Mouse (Mus musculus) liver, embryonic 15.5 days (tissue): ENCODE measurements around the gene Cux2. TPM values are rescaled to one million over a fixed set of nuclear protein-coding genes. Genes with fewer than 3 reads are reported as not detected.

Experiments
- ATAC-seq: fragments of 200-750 bp; cut with Nextera tagmentation; 2 replicates; pipeline ENCODE4 v1.8.0; 2017; ENCODE audit warnings: moderate number of reproducible peaks, mild to moderate bottlenecking, moderate library complexity; ENCODE audit not compliant: insufficient read depth
- H3K27ac ChIP-seq: fragments of 300-500 bp; sonication (generic); replicated peaks from 2 replicates; pipeline ENCODE4 v1.5.1; 2015; ENCODE audit warnings: mild to moderate bottlenecking, inconsistent platforms
- H3K27me3 ChIP-seq: fragments of 300-500 bp; sonication (generic); 2 replicates; pipeline ENCODE4 v1.6.1; 2015; ENCODE audit warnings: mild to moderate bottlenecking, inconsistent platforms
- H3K36me3 ChIP-seq: fragments of 300-500 bp; sonication (generic); replicated peaks from 2 replicates; pipeline ENCODE4 v1.6.1; 2015; ENCODE audit warnings: moderate library complexity, mild to moderate bottlenecking, inconsistent platforms
- H3K4me1 ChIP-seq: fragments of 300-500 bp; sonication (generic); replicated peaks from 2 replicates; pipeline ENCODE4 v1.6.1; 2015; ENCODE audit warnings: inconsistent platforms
- H3K4me2 ChIP-seq: fragments of 300-500 bp; sonication (generic); 2 replicates; pipeline ENCODE4 v1.6.1; 2015; ENCODE audit warnings: moderate library complexity, mild to moderate bottlenecking, inconsistent platforms
- H3K4me3 ChIP-seq: fragments of 300-500 bp; sonication (generic); replicated peaks from 2 replicates; pipeline ENCODE4 v1.5.1; 2015; ENCODE audit warnings: mild to moderate bottlenecking, inconsistent platforms
- H3K9ac ChIP-seq: fragments of 300-500 bp; sonication (generic); 2 replicates; pipeline ENCODE4 v1.6.1; 2015; ENCODE audit warnings: moderate library complexity, mild to moderate bottlenecking, inconsistent platforms
- H3K9me3 ChIP-seq: fragments of 300-500 bp; sonication (generic); replicated peaks from 2 replicates; pipeline ENCODE4 v1.6.1; 2016; ENCODE audit warnings: inconsistent platforms
- WGBS: fragments of 180-500 bp; shearing (Covaris S2); methylation state at CpG from one replicate; pipeline ENCODE4 v1.1.7; 2015; ENCODE audit warnings: mixed read lengths; ENCODE audit not compliant: insufficient replicate concordance; 5-methylcytosine and 5-hydroxymethylcytosine counted together
- polyA plus RNA-seq: library from polyadenylated mRNA; unstranded; fragments of >200 nt; fragmentation: Nextera tagmentation; extraction: Ambion mirVana; gene quantifications from 2 replicates; pipeline ENCODE4 v1.2.1, GENCODE M21; 2015

Cux2 gene
- polyA plus RNA-seq, 1 experiment from 2014 or later: 1.8 TPM

GRCm38 (mm10) chr5:121998281-121998680, 51.6 kb downstream of the Cux2 start:
- no peak overlapping the region for H3K4me2 ChIP-seq
- no peak for ATAC-seq
- no peak overlapping the region for H3K4me3 ChIP-seq
- WGBS: 62% methylated on average over 7 of the region's 7 CpGs
- no peak overlapping the region for H3K27ac ChIP-seq
- H3K4me1 ChIP-seq: peaks cover 25% of the 10 kb centered on the region
- H3K27me3 ChIP-seq: no peaks in the 10 kb centered on the region
- H3K9me3 ChIP-seq: no peaks in the 10 kb centered on the region
- H3K36me3 ChIP-seq: no peaks in the 10 kb centered on the region
- H3K9ac ChIP-seq: no peak overlapping the region

- no peak overlapping the region for H3K27ac ChIP-seq
Observed at GRCm38 (mm10) chr5:121996701-121997100, 53.2 kb downstream of the Cux2 start.

GRCm38 (mm10) chr5:121994808-121995207, 55.1 kb downstream of the Cux2 start:
- ATAC-seq: no peak
- 73% methylated on average over 12 of the region's 12 CpGs for WGBS
- H3K9ac ChIP-seq: no peak overlapping the region
- no peak overlapping the region for H3K27ac ChIP-seq
- no peak overlapping the region for H3K4me2 ChIP-seq
- no peaks in the 10 kb centered on the region for H3K9me3 ChIP-seq
- no peaks in the 10 kb centered on the region for H3K36me3 ChIP-seq
- H3K4me1 ChIP-seq: peaks cover 29% of the 10 kb centered on the region
- H3K4me3 ChIP-seq: no peak overlapping the region
- no peaks in the 10 kb centered on the region for H3K27me3 ChIP-seq

More at GRCm38 (mm10) chr5:121996701-121997100, 53.2 kb downstream of the Cux2 start:
- H3K4me3 ChIP-seq: no peak overlapping the region
- H3K4me1 ChIP-seq: peaks cover 29% of the 10 kb centered on the region
- no peak overlapping the region for H3K9ac ChIP-seq
- H3K27me3 ChIP-seq: no peaks in the 10 kb centered on the region
- no peak overlapping the region for H3K4me2 ChIP-seq
- 15% methylated on average over 6 of the region's 6 CpGs for WGBS
- no peaks in the 10 kb centered on the region for H3K36me3 ChIP-seq
- ATAC-seq: no peak
- no peaks in the 10 kb centered on the region for H3K9me3 ChIP-seq

GRCm38 (mm10) chr5:121991914-121992313, 58.0 kb downstream of the Cux2 start:
- Histone ChIP-seq H3K36me3 (no peaks in the 10 kb centered on the region), H3K4me1 (peaks cover 13% of the 10 kb centered on the region), H3K4me2 (no peak overlapping the region), H3K27ac (no peak overlapping the region), H3K27me3 (no peaks in the 10 kb centered on the region), H3K4me3 (no peak overlapping the region), H3K9me3 (no peaks in the 10 kb centered on the region), H3K9ac (no peak overlapping the region)
- peak; percentile 63 for ATAC-seq
- 40% methylated on average over 6 of the region's 6 CpGs for WGBS

GRCm38 (mm10) chr5:121985855-121986254, 64.0 kb downstream of the Cux2 start:
- no peak for ATAC-seq
- 0 out of 2 replicates have a peak, but pooled peaks cover 3% of the 10 kb centered on the region for H3K4me1 ChIP-seq
- H3K27me3 ChIP-seq: no peaks in the 10 kb centered on the region
- no peak overlapping the region for H3K9ac ChIP-seq
- WGBS: 73% methylated on average over 9 of the region's 9 CpGs
- H3K27ac ChIP-seq: no peak overlapping the region
- H3K36me3 ChIP-seq: no peaks in the 10 kb centered on the region
- H3K9me3 ChIP-seq: no peaks in the 10 kb centered on the region
- H3K4me3 ChIP-seq: no peak overlapping the region
- H3K4me2 ChIP-seq: no peak overlapping the region

GRCm38 (mm10) chr5:121981650-121982131, 68.2 kb downstream of the Cux2 start:
- no peak for ATAC-seq
- H3K4me2 ChIP-seq: no peak overlapping the region
- WGBS: 48% methylated on average over 16 of the region's 16 CpGs
- 0 out of 2 replicates have a peak, but pooled peaks cover 3% of the 10 kb centered on the region for H3K4me1 ChIP-seq
- H3K27me3 ChIP-seq: no peaks in the 10 kb centered on the region
- no peaks in the 10 kb centered on the region for H3K36me3 ChIP-seq
- no peak overlapping the region for H3K27ac ChIP-seq
- no peaks in the 10 kb centered on the region for H3K9me3 ChIP-seq
- H3K9ac ChIP-seq: no peak overlapping the region
- no peak overlapping the region for H3K4me3 ChIP-seq

- Histone ChIP-seq H3K27me3 (no peaks in the 10 kb centered on the region), H3K9me3 (no peaks in the 10 kb centered on the region), H3K4me1 (no peaks in the 10 kb centered on the region), H3K4me2 (no peak overlapping the region), H3K36me3 (no peaks in the 10 kb centered on the region), H3K27ac (no peak overlapping the region), H3K4me3 (no peak overlapping the region), H3K9ac (no peak overlapping the region)
- WGBS: 85% methylated on average over 12 of the region's 12 CpGs
- ATAC-seq: no peak
Observed at GRCm38 (mm10) chr5:121976331-121976730, 73.6 kb downstream of the Cux2 start.

- no peak overlapping the region for H3K4me2 ChIP-seq
- ATAC-seq: no peak
- no peak overlapping the region for H3K9ac ChIP-seq
- no peaks in the 10 kb centered on the region for H3K4me1 ChIP-seq
- no peak overlapping the region for H3K4me3 ChIP-seq
- H3K36me3 ChIP-seq: no peaks in the 10 kb centered on the region
- no peak overlapping the region for H3K27ac ChIP-seq
- 68% methylated on average over 10 of the region's 10 CpGs for WGBS
- H3K27me3 ChIP-seq: no peaks in the 10 kb centered on the region
- H3K9me3 ChIP-seq: no peaks in the 10 kb centered on the region
Observed at GRCm38 (mm10) chr5:121973541-121973940, 76.4 kb downstream of the Cux2 start.

GRCm38 (mm10) chr5:121972680-121973192, 77.2 kb downstream of the Cux2 start:
- Histone ChIP-seq H3K4me3 (no peak overlapping the region), H3K9me3 (no peaks in the 10 kb centered on the region), H3K4me2 (no peak overlapping the region), H3K27me3 (no peaks in the 10 kb centered on the region), H3K9ac (no peak overlapping the region), H3K36me3 (no peaks in the 10 kb centered on the region), H3K27ac (no peak overlapping the region), H3K4me1 (no peaks in the 10 kb centered on the region)
- 54% methylated on average over 23 of the region's 23 CpGs for WGBS
- no peak for ATAC-seq

GRCm38 (mm10) chr5:121968999-121969398, 80.9 kb downstream of the Cux2 start:
- no peak overlapping the region for H3K27ac ChIP-seq
- H3K4me2 ChIP-seq: no peak overlapping the region
- no peak for ATAC-seq
- no peaks in the 10 kb centered on the region for H3K36me3 ChIP-seq
- no peak overlapping the region for H3K9ac ChIP-seq
- H3K27me3 ChIP-seq: no peaks in the 10 kb centered on the region; the same call in 1 of the 2 replicates
- H3K4me3 ChIP-seq: no peak overlapping the region
- H3K4me1 ChIP-seq: peaks cover 7% of the 10 kb centered on the region
- no peaks in the 10 kb centered on the region for H3K9me3 ChIP-seq
- WGBS: 79% methylated on average over 15 of the region's 15 CpGs

- 78% methylated on average over 15 of the region's 15 CpGs for WGBS
- Histone ChIP-seq H3K27ac (no peak overlapping the region), H3K27me3 (no peaks in the 10 kb centered on the region; the same call in 1 of the 2 replicates), H3K36me3 (no peaks in the 10 kb centered on the region), H3K4me2 (no peak overlapping the region), H3K9me3 (no peaks in the 10 kb centered on the region), H3K9ac (no peak overlapping the region), H3K4me3 (no peak overlapping the region), H3K4me1 (peaks cover 7% of the 10 kb centered on the region)
- ATAC-seq: no peak
Observed at GRCm38 (mm10) chr5:121968416-121968815, 81.5 kb downstream of the Cux2 start.

- no peak for ATAC-seq
Observed at GRCm38 (mm10) chr5:121967520-121967919, 82.4 kb downstream of the Cux2 start.

More at GRCm38 (mm10) chr5:121967520-121967919, 82.4 kb downstream of the Cux2 start:
- Histone ChIP-seq H3K9me3 (no peaks in the 10 kb centered on the region), H3K4me2 (no peak overlapping the region), H3K27ac (no peak overlapping the region), H3K4me1 (peaks cover 7% of the 10 kb centered on the region), H3K9ac (no peak overlapping the region), H3K36me3 (no peaks in the 10 kb centered on the region), H3K27me3 (no peaks in the 10 kb centered on the region; the same call in 1 of the 2 replicates), H3K4me3 (no peak overlapping the region)
- WGBS: 71% methylated on average over 5 of the region's 5 CpGs
